Mouse (Mus musculus) G1E (cell line): ENCODE results near the gene Herpud1. TPM values are rescaled to one million over a fixed set of nuclear protein-coding genes. Genes with fewer than 3 reads are reported as not detected.

ENCODE experiments used
- ATAC-seq: 2 replicates; pipeline ENCODE4 v1.8.0; 2016; ENCODE audit warnings: mild to moderate bottlenecking; ENCODE audit not compliant: insufficient number of reproducible peaks, poor library complexity, low FRiP score, severe bottlenecking; ENCODE audit errors: extremely low read depth
- DNase-seq: peaks from one replicate; pipeline ENCODE4 v3.0.0; 2012; ENCODE audit warnings: low spot score
- H3K27me3 ChIP-seq: 2 replicates; pipeline ENCODE4 v1.6.1; 2012; ENCODE audit warnings: mild to moderate bottlenecking, low read length, inconsistent platforms; ENCODE audit not compliant: insufficient read depth
- H3K36me3 ChIP-seq: replicated peaks from 2 replicates; pipeline ENCODE3; 2012; ENCODE audit warnings: mild to moderate bottlenecking, inconsistent platforms
- H3K4me1 ChIP-seq: 2 replicates; pipeline ENCODE4 v1.6.1; 2012; ENCODE audit warnings: low read depth, low read length, inconsistent platforms, mixed read lengths; ENCODE audit not compliant: insufficient read depth
- H3K4me3 ChIP-seq: 2 replicates; pipeline ENCODE4 v1.5.1; 2012; ENCODE audit warnings: low read depth, mild to moderate bottlenecking, inconsistent platforms, low read length, moderate library complexity, mixed read lengths
- H3K9me3 ChIP-seq: replicated peaks from 2 replicates; pipeline ENCODE4 v1.6.1; 2012; ENCODE audit warnings: inconsistent platforms
- CTCF ChIP-seq: IDR thresholded peaks from 2 replicates; pipeline ENCODE4 v1.5.1; 2012; ENCODE audit warnings: low read depth, low read length, inconsistent platforms, mixed read lengths
- GATA1 ChIP-seq: IDR thresholded peaks from 2 replicates; pipeline ENCODE4 v1.6.1; 2012; ENCODE audit warnings: borderline replicate concordance, low read length, inconsistent platforms, mixed read lengths
- POLR2AphosphoS5 ChIP-seq: IDR thresholded peaks from 2 replicates; pipeline ENCODE4 v1.6.1; 2012; ENCODE audit warnings: low read depth, low read length, inconsistent platforms; ENCODE audit not compliant: insufficient replicate concordance
- TAL1 ChIP-seq: conservative IDR thresholded peaks from 2 replicates; pipeline ENCODE4 v1.6.1; 2012; ENCODE audit warnings: low read depth, low read length, inconsistent platforms, mixed read lengths
- polyA plus RNA-seq: library from polyadenylated mRNA; stranded (reverse); fragments of >175 nt; gene quantifications from 2 replicates; pipeline ENCODE4 v1.2.3, GENCODE M21; 2012
- total RNA-seq, 2 experiments: library from RNA; stranded (forward) in 1 of 2; stranded (reverse) in 1 of 2; fragments of 200-1000 nt in 1 of 2; fragments of >200 nt in 1 of 2; fragmentation: Nextera tagmentation in 1 of 2; gene quantifications; 2 replicates each; pipeline ENCODE4 v1.2.3; 2014 to 2017

The Herpud1 gene
- total and polyA plus RNA-seq, 3 experiments, result 46.6 to 59.5 (median 54.7) TPM

- no peak for ATAC-seq
- no peak overlapping the region for H3K4me3 ChIP-seq
These were observed 56.9 kb downstream of the Herpud1 start for GRCm38 (mm10) chr8:94443153-94443552.

GRCm38 (mm10) chr8:94444480-94444879 is 58.2 kb downstream of the Herpud1 start:
- Histone ChIP-seq H3K36me3 (no peaks in the 10 kb centered on the region), H3K9me3 (no peaks in the 10 kb centered on the region), H3K27me3 (peaks cover 26% of the 10 kb centered on the region), H3K4me3 (no peak overlapping the region), H3K4me1 (no peaks in the 10 kb centered on the region)
- TF ChIP-seq POLR2AphosphoS5 (no peak), GATA1 (no peak), TAL1 (no peak), CTCF (no peak)
- no peak for DNase-seq
- no peak for ATAC-seq

More at GRCm38 (mm10) chr8:94443153-94443552, 56.9 kb downstream of the Herpud1 start:
- Histone ChIP-seq H3K4me1 (no peaks in the 10 kb centered on the region), H3K9me3 (no peaks in the 10 kb centered on the region), H3K27me3 (peaks cover 26% of the 10 kb centered on the region), H3K36me3 (no peaks in the 10 kb centered on the region)
- DNase-seq, result no peak
- no peak for TF ChIP-seq TAL1
- TF ChIP-seq CTCF, result no peak
- TF ChIP-seq POLR2AphosphoS5, result no peak
- no peak for TF ChIP-seq GATA1

Other genes with a start within 250 kb of the Herpud1 start
- gene Mt4, start 249.2 kb upstream of the Herpud1 start, total RNA-seq (2014; fragmentation: Nextera tagmentation), result not detected in 2 replicates
- gene Mt4, start 249.2 kb upstream of the Herpud1 start, total RNA-seq (2017), result not detected in 2 replicates
- not detected in 2 replicates for gene Mt4, start 249.2 kb upstream of the Herpud1 start, polyA plus RNA-seq
- gene Mt3, start 233.8 kb upstream of the Herpud1 start, total RNA-seq (2014; fragmentation: Nextera tagmentation), result not detected in 2 replicates
- not detected in 2 replicates for gene Mt3, start 233.8 kb upstream of the Herpud1 start, total RNA-seq (2017)
- gene Mt3, start 233.8 kb upstream of the Herpud1 start, polyA plus RNA-seq, result not detected in 2 replicates
- 541 and 661 TPM in 2 replicates for gene Mt2, start 213.8 kb upstream of the Herpud1 start, total RNA-seq (2014; fragmentation: Nextera tagmentation)
- 2,059 and 2,753 TPM in 2 replicates for gene Mt2, start 213.8 kb upstream of the Herpud1 start, total RNA-seq (2017)
- gene Mt2, start 213.8 kb upstream of the Herpud1 start, polyA plus RNA-seq, result 6,726 and 9,419 TPM in 2 replicates
- 1,659 and 2,059 TPM in 2 replicates for gene Mt1, start 207.4 kb upstream of the Herpud1 start, total RNA-seq (2014; fragmentation: Nextera tagmentation)
- 5,034 and 5,354 TPM in 2 replicates for gene Mt1, start 207.4 kb upstream of the Herpud1 start, total RNA-seq (2017)
- 1,198 and 3,016 TPM in 2 replicates for gene Mt1, start 207.4 kb upstream of the Herpud1 start, polyA plus RNA-seq
- 37.7 and 39.9 TPM in 2 replicates for gene Nup93, start 171.9 kb upstream of the Herpud1 start, total RNA-seq (2014; fragmentation: Nextera tagmentation)
- gene Nup93, start 171.9 kb upstream of the Herpud1 start, total RNA-seq (2017), result 40.8 and 42.5 TPM in 2 replicates
- 5.6 and 6.0 TPM in 2 replicates for gene Nup93, start 171.9 kb upstream of the Herpud1 start, polyA plus RNA-seq
- gene Slc12a3, start 57.2 kb upstream of the Herpud1 start, total RNA-seq (2014; fragmentation: Nextera tagmentation), result not detected in 2 replicates
- 0.17 and 0.44 TPM in 2 replicates for gene Slc12a3, start 57.2 kb upstream of the Herpud1 start, total RNA-seq (2017)
- not detected in 2 replicates for gene Slc12a3, start 57.2 kb upstream of the Herpud1 start, polyA plus RNA-seq
- gene Nlrc5, start 47.9 kb downstream of the Herpud1 start, total RNA-seq (2014; fragmentation: Nextera tagmentation), result not detected in 2 replicates
- gene Nlrc5, start 47.9 kb downstream of the Herpud1 start, total RNA-seq (2017), result 0.81 and 1.2 TPM in 2 replicates
- gene Nlrc5, start 47.9 kb downstream of the Herpud1 start, polyA plus RNA-seq, result 0.02 TPM in 1 of 2 replicates, not detected in the other
- gene Cpne2, start 146.6 kb downstream of the Herpud1 start, total RNA-seq (2014; fragmentation: Nextera tagmentation), result not detected in 2 replicates
- gene Cpne2, start 146.6 kb downstream of the Herpud1 start, total RNA-seq (2017), result 0.38 TPM in 1 of 2 replicates, not detected in the other
- gene Cpne2, start 146.6 kb downstream of the Herpud1 start, polyA plus RNA-seq, result 0.13 and 0.18 TPM in 2 replicates
- gene Rspry1, start 215.5 kb downstream of the Herpud1 start, total RNA-seq (2014; fragmentation: Nextera tagmentation), result 136 and 144 TPM in 2 replicates
- gene Rspry1, start 215.5 kb downstream of the Herpud1 start, total RNA-seq (2017), result 114 and 123 TPM in 2 replicates
- gene Rspry1, start 215.5 kb downstream of the Herpud1 start, polyA plus RNA-seq, result 12.0 and 14.9 TPM in 2 replicates
- gene Fam192a, start 215.6 kb downstream of the Herpud1 start, total RNA-seq (2014; fragmentation: Nextera tagmentation), result 53.3 and 65.7 TPM in 2 replicates
- gene Fam192a, start 215.6 kb downstream of the Herpud1 start, total RNA-seq (2017), result 81.1 and 103 TPM in 2 replicates
- gene Fam192a, start 215.6 kb downstream of the Herpud1 start, polyA plus RNA-seq, result 103 and 122 TPM in 2 replicates